9 mouse cellular contexts compared by ENCODE assay signal in genomic region chr17:86215771-86216170, GRCm38 (mm10). TPM values are rescaled to one million over a fixed set of nuclear protein-coding genes. Genes with fewer than 3 reads are reported as not detected.
A peak's percentile ranks its signal among the peaks of the same experiment; 100 is the strongest.
DNase-seq lines count a peak whose midpoint lies in the region; ATAC-seq lines count a peak whose summit lies in the region.
"Had no signal": no experiment of that assay in that cellular context is flagged by ENCODE, and none has a peak within 500 bp of the region (broad histone marks: within the 10 kb centered on the region; RNA-seq: fewer than 3 reads in every experiment).

No protein-coding gene starts in this region.

- no peak overlapping the region for H3K9ac ChIP-seq in liver, embryonic 13.5 days
- no peak overlapping the region for H3K9ac ChIP-seq in forebrain, embryonic 13.5 days
- H3K9ac ChIP-seq: embryonic facial prominence, embryonic 12.5 days; liver, embryonic 15.5 days had no signal

- intact Hi-C loops in left cerebral cortex, postnatal 25 days (cut with DNase I): no loop called here

- H3K36me3 ChIP-seq in liver, embryonic 13.5 days: no peaks in the 10 kb centered on the region
- no peaks in the 10 kb centered on the region for H3K36me3 ChIP-seq in forebrain, embryonic 13.5 days (ENCODE audit: poor library complexity, severe bottlenecking)
- H3K36me3 ChIP-seq: embryonic facial prominence, embryonic 12.5 days; liver, embryonic 15.5 days had no signal

- H3K4me1 ChIP-seq in liver, embryonic 13.5 days (replicated peaks): 0 out of 2 replicates have a peak, but pooled peaks cover 2% of the 10 kb centered on the region
- peaks cover 4% of the 10 kb centered on the region; the same call in 1 of the 2 replicates for H3K4me1 ChIP-seq in forebrain, embryonic 13.5 days
- H3K4me1 ChIP-seq: liver, embryonic 15.5 days had no signal

- no peaks in the 10 kb centered on the region for H3K9me3 ChIP-seq in liver, embryonic 13.5 days (replicated peaks)
- H3K9me3 ChIP-seq in forebrain, embryonic 13.5 days (replicated peaks): no peaks in the 10 kb centered on the region
- H3K9me3 ChIP-seq: embryonic facial prominence, embryonic 12.5 days; liver, embryonic 15.5 days had no signal

- H3K4me3 ChIP-seq in liver, embryonic 13.5 days (replicated peaks): no peak overlapping the region
- no peak overlapping the region for H3K4me3 ChIP-seq in forebrain, embryonic 13.5 days
- H3K4me3 ChIP-seq: embryonic facial prominence, embryonic 12.5 days; liver, embryonic 15.5 days had no signal

- no peak for ATAC-seq in liver, embryonic 13.5 days (ENCODE audit: low read depth)
- no peak for ATAC-seq in forebrain, embryonic 13.5 days

- DNase-seq in urinary bladder, postnatal 25 days (ENCODE audit: low spot score): peak; percentile 38
- DNase-seq in urinary bladder, postnatal 10 days (ENCODE audit: low spot score): no peak
- peak; percentile 28 for DNase-seq in c-Kit-positive CD71-positive TER-119-positive erythroid progenitor cells, embryonic 14.5 days (ENCODE audit: low spot score)
- peak; percentile 29 for DNase-seq in liver, embryonic 13.5 days
- DNase-seq in spleen, postnatal 36 days (ENCODE audit: low spot score in 2 of 2): peak; percentile 45 to 58
- DNase-seq in left cerebral cortex, postnatal 25 days (ENCODE audit: low spot score in 2 of 2): no peak

- H3K27me3 ChIP-seq in liver, embryonic 13.5 days: no peaks in the 10 kb centered on the region
- no peaks in the 10 kb centered on the region for H3K27me3 ChIP-seq in forebrain, embryonic 13.5 days
- H3K27me3 ChIP-seq: embryonic facial prominence, embryonic 12.5 days; liver, embryonic 15.5 days had no signal

- WGBS in liver, embryonic 13.5 days (ENCODE audit: insufficient replicate concordance): 59% methylated on average over 7 of the region's 7 CpGs
- WGBS in forebrain, embryonic 13.5 days: 82% methylated on average over 7 of the region's 7 CpGs

- H3K4me2 ChIP-seq in liver, embryonic 13.5 days: no peak overlapping the region
- H3K4me2 ChIP-seq in forebrain, embryonic 13.5 days: no peak overlapping the region
- H3K4me2 ChIP-seq: embryonic facial prominence, embryonic 12.5 days; liver, embryonic 15.5 days had no signal

- H3K27ac ChIP-seq in liver, embryonic 13.5 days: no peak overlapping the region
- H3K27ac ChIP-seq in forebrain, embryonic 13.5 days: no peak overlapping the region
- H3K27ac ChIP-seq: embryonic facial prominence, embryonic 12.5 days; liver, embryonic 15.5 days had no signal

RNA-seq across cellular contexts. Expression of gene Prkce, which starts 48.2 kb away (rescaled TPM):
- polyA plus RNA-seq in liver, embryonic 13.5 days (2015; fragmentation: Nextera tagmentation; extraction: Ambion mirVana): 0.80 and 0.90 TPM in 2 replicates
- polyA plus RNA-seq in forebrain, embryonic 13.5 days (2015; fragmentation: Nextera tagmentation; extraction: Ambion mirVana): 10.9 and 13.7 TPM in 2 replicates
- 100 to 1,000 TPM; 269 to 275 TPM for total RNA-seq in left cerebral cortex, postnatal 25 days (2021)

Comparison
In these comparisons a context has a peak if more than half of its experiments do, and no peak if none do; other contexts are left out.
1. DNase-seq: peak in urinary bladder, postnatal 25 days (single experiment), c-Kit-positive CD71-positive TER-119-positive erythroid progenitor cells, embryonic 14.5 days (single experiment), liver, embryonic 13.5 days (single experiment) and spleen, postnatal 36 days (2 of 2); none in urinary bladder, postnatal 10 days (single experiment) and left cerebral cortex, postnatal 25 days (0 of 2).